Mouse (Mus musculus) myocyte (in vitro differentiated cells): ENCODE data around the gene Hist1h1d. TPM values are rescaled to one million over a fixed set of nuclear protein-coding genes. Genes with fewer than 3 reads are reported as not detected.

ENCODE experiments used
- H3K27me3 ChIP-seq: one replicate; pipeline ENCODE4 v1.6.1; 2011; ENCODE audit not compliant: control insufficient read depth, insufficient read depth, insufficient read length
- H3K36me3 ChIP-seq: one replicate; pipeline ENCODE4 v1.6.1; 2011; ENCODE audit not compliant: control insufficient read depth, insufficient read depth
- H3K4me2 ChIP-seq: one replicate; pipeline ENCODE4 v1.6.1; 2011; ENCODE audit warnings: low read depth, control low read depth
- H3K4me3 ChIP-seq: one replicate; pipeline ENCODE4 v1.5.1; 2011; ENCODE audit warnings: mild to moderate bottlenecking, control low read depth, moderate library complexity
- H3K79me2 ChIP-seq: one replicate; pipeline ENCODE4 v1.6.1; 2011; ENCODE audit not compliant: control insufficient read depth, insufficient read depth
- H3ac ChIP-seq: one replicate; pipeline ENCODE4 v1.6.1; 2011; ENCODE audit not compliant: control insufficient read depth, insufficient read length
- CEBPB ChIP-seq: IDR thresholded peaks from 2 replicates; pipeline ENCODE4 v1.6.1; 2011; ENCODE audit warnings: mild to moderate bottlenecking, moderate library complexity; ENCODE audit not compliant: poor library complexity, insufficient read depth, severe bottlenecking
- E2F4 ChIP-seq: IDR thresholded peaks from one replicate; pipeline ENCODE4 v1.6.1; 2011; ENCODE audit warnings: mild to moderate bottlenecking, control low read depth, moderate library complexity; ENCODE audit not compliant: insufficient read depth
- MAX ChIP-seq: IDR thresholded peaks from one replicate; pipeline ENCODE4 v1.6.1; 2011; ENCODE audit warnings: low read depth, mild to moderate bottlenecking, control low read depth
- MYOD1 ChIP-seq, 3 experiments: IDR thresholded peaks; one replicate each; pipeline ENCODE4 v1.6.1; 2011; ENCODE audit warnings: control low read depth in 2 of 3, low read depth in 2 of 3, mild to moderate bottlenecking in 2 of 3, moderate library complexity in 1 of 3; ENCODE audit not compliant: insufficient read length in 2 of 3, control insufficient read depth in 1 of 3
- MYOG ChIP-seq, 3 experiments: IDR thresholded peaks; one replicate each; pipeline ENCODE4 v1.6.1; 2011; ENCODE audit warnings: control low read depth in 2 of 3, low read depth in 2 of 3, mild to moderate bottlenecking in 2 of 3; ENCODE audit not compliant: insufficient read length in 2 of 3, control insufficient read depth in 1 of 3, insufficient read depth in 1 of 3
- POLR2A ChIP-seq: IDR thresholded peaks from one replicate; pipeline ENCODE4 v1.6.1; 2011; ENCODE audit warnings: low read depth, mild to moderate bottlenecking, control low read depth, moderate library complexity; ENCODE audit not compliant: insufficient read length
- POLR2AphosphoS2 ChIP-seq: IDR thresholded peaks from one replicate; pipeline ENCODE4 v1.6.1; 2011; ENCODE audit warnings: low read depth, control low read depth; ENCODE audit not compliant: insufficient read length
- REST ChIP-seq: IDR thresholded peaks from one replicate; pipeline ENCODE4 v1.6.1; 2011; ENCODE audit warnings: mild to moderate bottlenecking, control low read depth, moderate library complexity; ENCODE audit not compliant: insufficient read depth, insufficient read length
- SRF ChIP-seq: IDR thresholded peaks from one replicate; pipeline ENCODE4 v1.6.1; 2011; ENCODE audit warnings: low read depth; ENCODE audit not compliant: control insufficient read depth, insufficient read length
- TCF12 ChIP-seq: IDR thresholded peaks from one replicate; pipeline ENCODE4 v1.6.1; 2011; ENCODE audit warnings: mild to moderate bottlenecking, control low read depth; ENCODE audit not compliant: poor library complexity, insufficient read depth, severe bottlenecking
- TCF3 ChIP-seq: IDR thresholded peaks from one replicate; pipeline ENCODE4 v1.6.1; 2011; ENCODE audit warnings: low read depth, control low read depth; ENCODE audit not compliant: insufficient read length
- USF1 ChIP-seq: IDR thresholded peaks from one replicate; pipeline ENCODE4 v1.6.1; 2011; ENCODE audit warnings: low read depth, mild to moderate bottlenecking, control low read depth, moderate library complexity
- polyA plus RNA-seq: library from polyadenylated mRNA; unstranded; fragments of >200 nt; fragmentation: generic; extraction: Trizol; gene quantifications from one replicate; pipeline ENCODE4 v1.2.1, GENCODE M21; 2012; ENCODE audit warnings: missing spikeins

Hist1h1d gene
- polyA plus RNA-seq, 1 experiment = 0.65 TPM

GRCm38 (mm10) chr13:23576906-23577639 is 24.0 kb downstream of the Hist1h1d start:
- H3K36me3 ChIP-seq = no peaks in the 10 kb centered on the region
- peak overlapping the region; percentile 81 for H3K4me2 ChIP-seq
- H3K79me2 ChIP-seq = no peaks in the 10 kb centered on the region
- H3K4me3 ChIP-seq = peak overlapping the region; percentile 27
- H3ac ChIP-seq = no peak overlapping the region
- H3K27me3 ChIP-seq = no peaks in the 10 kb centered on the region
- no peak for TF ChIP-seq CEBPB

GRCm38 (mm10) chr13:23577835-23578234 is 24.8 kb downstream of the Hist1h1d start:
- TF ChIP-seq MAX (no peak), TCF3 (no peak), CEBPB (no peak), SRF (no peak), TCF12 (no peak), MYOD1 (IDR thresholded peaks at IDR 0.05; ENCODE audit: control insufficient read depth in 1 of 3, insufficient read length in 2 of 3, low read depth in 2 of 3) (no peak), POLR2A (no peak), USF1 (no peak), POLR2AphosphoS2 (no peak), REST (no peak), MYOG (IDR thresholded peaks at IDR 0.05; ENCODE audit: control insufficient read depth in 1 of 3, insufficient read depth in 1 of 3, insufficient read length in 2 of 3, low read depth in 2 of 3) (no peak), E2F4 (no peak)

GRCm38 (mm10) chr13:23581408-23582218 is 28.6 kb downstream of the Hist1h1d start, which contains the start of gene Hist1h4d:
Gene Hist1h4d, plus strand, starts transcription at chr13:23581598.
- Histone ChIP-seq H3ac (no peak within 1 kb of the TSS), H3K27me3 (no peaks in the 10 kb centered on the region), H3K36me3 (no peaks in the 10 kb centered on the region), H3K4me2 (peak within 1 kb of the TSS; percentile 96), H3K79me2 (no peaks in the 10 kb centered on the region), H3K4me3 (peak within 1 kb of the TSS; percentile 24)
- TF ChIP-seq POLR2AphosphoS2 (peak; percentile 100), E2F4 (peak; percentile 20), POLR2A (peak; percentile 97), MYOG (IDR thresholded peaks at IDR 0.05; ENCODE audit: control insufficient read depth in 1 of 3, insufficient read depth in 1 of 3, insufficient read length in 2 of 3, low read depth in 2 of 3) (no peak)

More at GRCm38 (mm10) chr13:23577835-23578234, 24.8 kb downstream of the Hist1h1d start:
- Histone ChIP-seq H3K79me2 (no peaks in the 10 kb centered on the region), H3K4me3 (no peak overlapping the region), H3ac (no peak overlapping the region), H3K27me3 (no peaks in the 10 kb centered on the region), H3K36me3 (no peaks in the 10 kb centered on the region), H3K4me2 (no peak overlapping the region)

GRCm38 (mm10) chr13:23582219-23583056 is 29.4 kb downstream of the Hist1h1d start:
- Histone ChIP-seq H3K79me2 (no peaks in the 10 kb centered on the region), H3K4me2 (peak overlapping the region; percentile 96), H3K27me3 (no peaks in the 10 kb centered on the region), H3K4me3 (peak overlapping the region; percentile 24), H3ac (no peak overlapping the region), H3K36me3 (no peaks in the 10 kb centered on the region)
- TF ChIP-seq SRF = no peak
- TF ChIP-seq TCF12 = no peak
- no peak for TF ChIP-seq POLR2A
- TF ChIP-seq E2F4 = no peak
- no peak for TF ChIP-seq MYOD1 (IDR thresholded peaks at IDR 0.05; ENCODE audit: control insufficient read depth in 1 of 3, insufficient read length in 2 of 3, low read depth in 2 of 3)
- no peak for TF ChIP-seq REST
- no peak for TF ChIP-seq TCF3

- peak overlapping the region; percentile 33 for H3K4me3 ChIP-seq
- no peaks in the 10 kb centered on the region for H3K79me2 ChIP-seq
- no peaks in the 10 kb centered on the region for H3K36me3 ChIP-seq
- H3K4me2 ChIP-seq = peak overlapping the region; percentile 96
- H3ac ChIP-seq = no peak overlapping the region
- H3K27me3 ChIP-seq = no peaks in the 10 kb centered on the region
- TF ChIP-seq CEBPB (no peak), POLR2AphosphoS2 (peak; percentile 14)
Observed at GRCm38 (mm10) chr13:23583387-23584068, 30.5 kb downstream of the Hist1h1d start.
